Mouse (Mus musculus) gonadal fat pad, adult 2 months (tissue): ENCODE measurements at regions not wholly inside any gene's neighbourhood (a gene's known extent, or its start where the extent isn't known, plus 50 kb on each side); places are given as distances from the start of the nearest gene placed in this dataset.
A peak's percentile ranks its signal among the peaks of the same experiment; 100 is the strongest.

Source experiments
- DNase-seq: peaks from one replicate; pipeline ENCODE4 v3.0.0-alpha.2; 2012; ENCODE audit warnings: low read depth

GRCm38 (mm10) chr4:105326989-105327388 is 169.8 kb downstream of the Plpp3 start:
- DNase-seq, result no peak

- no peak for DNase-seq
Observed at GRCm38 (mm10) chr4:105327711-105328471, 170.7 kb downstream of the Plpp3 start.

DNA sequence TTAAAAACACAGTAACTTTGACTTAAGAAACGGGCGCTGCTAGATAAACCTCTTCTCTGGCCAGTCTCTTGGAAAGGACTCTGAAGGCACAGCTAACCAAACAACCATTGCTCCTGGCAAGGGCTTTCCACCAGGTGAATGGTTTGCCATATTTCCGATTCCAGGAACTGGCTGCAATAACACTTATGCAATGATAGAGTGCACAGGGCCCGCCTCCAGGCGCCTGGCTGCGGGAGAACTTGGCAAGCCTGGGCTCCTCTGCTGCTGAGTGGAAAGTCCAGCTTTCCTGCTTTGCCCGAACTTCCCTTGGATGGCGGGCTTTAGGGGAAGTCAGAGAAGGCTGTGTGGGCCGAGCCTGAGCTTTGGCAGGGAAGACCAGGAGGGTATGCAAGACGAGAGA is 171.6 kb downstream of the Plpp3 start:
- peak; percentile 90 for DNase-seq

GRCm38 (mm10) chr4:105332081-105332480 is 174.9 kb downstream of the Plpp3 start:
- DNase-seq, result no peak

DNA sequence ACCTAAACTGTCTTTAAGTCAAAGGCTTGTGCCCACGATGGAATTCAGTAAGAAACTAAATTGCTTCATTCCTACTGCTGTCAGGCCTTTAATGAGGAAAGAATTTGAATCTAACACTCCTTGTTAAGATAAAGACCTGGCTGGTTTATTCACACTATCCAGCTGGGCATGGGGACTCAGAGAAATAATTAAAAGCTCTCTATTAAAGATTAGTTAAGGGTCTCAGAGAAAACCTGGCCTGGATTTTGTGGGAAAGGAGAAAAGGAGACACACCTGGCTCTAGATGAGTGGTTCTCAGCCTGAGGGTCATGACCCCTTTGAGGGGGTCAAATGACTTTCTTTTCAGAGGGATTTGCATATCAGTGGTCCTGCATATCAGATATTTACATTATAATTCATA is 178.7 kb downstream of the Plpp3 start:
- DNase-seq, result no peak

DNA sequence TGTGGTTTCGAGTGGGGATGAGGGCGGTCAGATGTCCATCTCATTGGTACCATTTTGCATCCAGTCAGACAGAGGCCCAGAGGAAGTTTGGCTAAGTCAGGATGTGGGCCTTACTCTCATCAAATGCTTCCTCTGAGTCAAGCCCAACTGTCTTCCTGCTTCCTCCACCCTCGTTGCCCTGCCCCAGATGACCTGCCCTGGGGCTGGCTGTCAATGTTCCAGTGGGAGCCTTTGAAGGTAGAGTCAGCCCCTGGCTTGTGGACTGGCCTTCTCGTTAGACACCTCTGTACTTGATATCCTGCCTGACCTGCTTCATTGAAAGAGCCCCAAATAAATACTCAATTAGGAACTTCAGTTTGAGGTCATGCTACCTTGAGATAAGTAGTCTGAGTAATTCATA is 179.4 kb downstream of the Plpp3 start:
- DNase-seq, result no peak

GRCm38 (mm10) chr4:105338131-105338530 is 181.0 kb downstream of the Plpp3 start:
- DNase-seq, result no peak

GRCm38 (mm10) chr4:105338861-105339260 is 181.7 kb downstream of the Plpp3 start:
- DNase-seq, result no peak

GRCm38 (mm10) chr4:105341274-105341673 is 184.1 kb downstream of the Plpp3 start:
- DNase-seq, result no peak

DNA sequence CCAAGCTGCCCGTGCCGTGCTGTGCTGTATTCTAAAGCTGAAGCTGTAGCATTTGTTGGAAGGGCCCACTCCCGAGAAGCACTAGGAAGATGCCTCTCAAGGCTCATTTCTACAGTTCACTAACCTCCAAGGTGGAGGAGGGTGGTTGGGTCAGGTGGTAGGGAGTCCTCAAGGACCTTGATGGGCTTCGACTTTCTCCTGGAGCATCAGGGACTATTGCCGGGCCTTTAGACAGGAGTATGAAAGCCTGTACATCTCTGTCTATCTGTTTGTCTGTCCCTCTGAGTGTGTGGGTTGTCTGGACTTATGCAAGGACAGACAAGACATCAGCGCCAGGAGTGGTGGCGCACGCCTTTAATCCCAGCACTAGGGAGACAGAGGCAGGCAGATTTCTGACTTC is 189.7 kb downstream of the Plpp3 start:
- no peak for DNase-seq

DNA sequence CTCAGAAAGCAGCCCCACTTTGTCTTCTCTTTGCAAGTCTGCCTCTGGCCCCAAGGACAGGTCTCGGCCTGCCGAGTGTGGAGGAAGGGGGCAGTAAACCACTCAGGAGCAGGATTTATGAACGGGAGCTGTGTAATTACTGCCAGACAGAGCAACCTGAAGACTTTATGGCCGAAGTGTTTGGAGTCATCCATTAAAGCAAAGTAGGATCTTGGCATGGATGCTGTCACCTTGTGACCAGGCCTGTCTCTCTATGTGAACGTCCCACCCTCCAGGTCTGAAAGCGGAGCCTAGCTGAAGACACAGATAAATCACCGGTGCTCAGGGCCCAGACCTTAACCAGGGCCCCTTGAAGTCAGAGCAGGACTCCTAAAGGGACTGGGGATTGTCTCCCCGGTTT is 190.8 kb downstream of the Plpp3 start:
- DNase-seq, result no peak

DNA sequence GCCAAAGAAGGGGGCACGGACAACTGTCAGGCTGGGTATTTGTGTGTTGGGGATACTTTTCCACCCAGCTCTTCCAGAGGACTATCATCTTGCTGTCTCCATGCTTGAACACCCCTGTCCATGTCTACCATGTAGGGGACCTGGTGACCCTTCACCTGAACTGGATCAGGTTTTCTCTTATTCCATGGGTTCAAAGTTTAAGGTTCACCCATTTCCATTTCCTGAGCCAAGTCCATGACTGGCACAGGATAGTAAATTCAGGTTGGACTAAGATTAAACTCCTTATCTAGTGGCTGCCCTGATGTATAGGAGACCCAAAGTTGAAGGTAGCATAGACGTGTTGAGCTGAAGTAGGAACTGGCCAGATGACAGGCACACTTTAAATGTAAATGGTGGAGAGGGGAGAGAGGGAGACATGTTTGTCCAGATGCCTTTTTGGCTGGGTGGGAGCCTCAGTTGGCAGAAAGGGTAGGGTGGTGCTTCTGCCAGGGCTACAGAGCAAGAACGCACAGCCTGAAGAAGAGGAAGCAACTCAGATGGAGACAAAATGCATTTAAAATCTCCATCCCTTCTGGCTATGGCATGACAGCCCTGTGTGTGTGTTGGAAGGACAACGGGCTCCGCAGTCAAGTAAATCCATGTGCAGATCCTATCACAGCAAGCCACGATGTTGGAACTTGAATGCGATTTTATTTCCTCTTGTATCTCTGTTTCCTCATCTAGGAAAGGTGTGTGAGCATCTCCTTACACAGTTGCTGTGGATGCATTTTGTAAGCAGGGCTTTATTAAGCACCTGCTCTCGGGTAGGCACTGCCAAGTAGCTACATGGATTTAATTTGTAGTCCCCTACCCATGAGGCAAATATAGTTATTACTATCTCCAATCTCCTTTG is 192.4 kb downstream of the Plpp3 start:
- DNase-seq, result peak; percentile 71

DNA sequence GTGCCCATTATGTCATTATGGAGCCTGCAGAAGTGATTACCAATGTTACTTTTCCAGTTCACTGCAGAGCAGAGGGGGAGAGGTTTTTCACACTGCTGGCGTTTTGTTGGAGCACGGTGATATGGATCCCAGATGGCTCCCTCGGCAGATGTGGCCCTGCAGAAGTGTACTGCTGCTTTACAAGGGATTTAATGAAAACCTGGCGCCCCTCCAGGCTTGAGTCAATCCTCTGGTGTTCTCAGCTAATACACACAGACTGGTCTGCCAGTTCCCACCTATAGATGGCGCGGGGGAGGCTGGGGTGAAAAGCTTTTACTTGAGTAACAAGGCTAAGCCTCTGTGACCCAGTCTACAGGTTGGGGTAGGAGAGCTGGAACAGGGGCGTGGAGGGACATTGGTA is 195.2 kb downstream of the Plpp3 start:
- DNase-seq, result no peak

- DNase-seq, result no peak
Observed at GRCm38 (mm10) chr4:105352953-105353352, 195.8 kb downstream of the Plpp3 start.

DNA sequence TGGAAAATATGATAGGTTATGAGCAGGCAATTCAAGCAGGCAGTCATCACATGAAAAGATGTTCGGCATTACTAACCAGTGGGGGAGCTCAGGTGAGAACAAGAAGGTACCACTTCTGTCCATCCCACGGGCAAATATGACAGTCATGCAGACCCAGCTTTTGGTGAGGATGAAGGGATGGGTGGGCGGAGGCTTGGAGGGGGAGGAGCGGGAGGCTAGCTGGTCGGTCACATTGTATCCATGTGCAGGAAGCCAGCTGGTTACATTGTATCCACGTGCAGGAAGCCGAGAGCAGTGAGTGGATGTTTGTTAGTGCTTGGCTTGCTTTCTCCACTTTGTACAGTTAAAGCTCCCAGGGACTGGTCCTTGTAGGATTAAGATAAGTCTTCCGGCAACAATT is 196.9 kb downstream of the Plpp3 start:
- no peak for DNase-seq

DNA sequence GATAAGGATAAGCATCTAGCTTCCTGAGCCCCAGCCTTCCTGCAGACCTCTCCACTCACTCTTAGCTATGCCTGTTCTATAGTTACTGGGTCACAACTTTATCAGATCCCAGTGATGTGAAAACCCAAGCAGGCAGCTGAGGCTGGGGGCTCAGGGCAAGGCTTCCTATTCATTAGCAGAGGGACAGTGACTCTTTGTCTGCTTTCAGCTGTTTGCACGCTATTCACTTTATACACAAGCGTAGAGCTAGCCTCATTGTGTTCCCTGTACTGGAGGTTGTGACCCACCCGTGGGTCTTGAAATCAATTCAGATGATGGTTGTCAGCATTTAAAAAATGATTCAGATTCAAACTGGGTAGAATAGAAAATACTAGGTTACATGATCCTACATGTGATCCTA is 199.5 kb downstream of the Plpp3 start:
- no peak for DNase-seq

- DNase-seq, result no peak
Observed at GRCm38 (mm10) chr4:105358725-105359124, 201.6 kb downstream of the Plpp3 start.

DNA sequence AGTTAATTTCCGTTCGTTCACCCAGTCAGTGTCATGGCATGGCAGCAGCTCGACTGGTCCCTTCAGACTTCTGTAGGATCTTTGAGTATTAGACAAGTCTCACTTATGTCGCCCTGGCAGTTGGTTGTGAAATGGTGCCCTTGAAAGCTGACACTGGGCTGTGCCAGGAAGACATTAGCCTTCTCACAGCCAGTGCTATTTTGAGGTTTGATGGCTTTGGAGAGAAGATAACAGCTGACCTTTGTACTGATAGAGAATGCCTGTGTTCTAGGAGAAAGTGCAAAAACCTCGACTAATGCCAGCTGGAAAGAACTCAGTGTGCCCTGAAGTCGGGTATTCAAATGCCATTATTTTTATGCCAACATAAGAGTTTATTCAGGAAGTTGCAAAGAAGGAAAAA is 207.3 kb downstream of the Plpp3 start:
- DNase-seq, result no peak

DNA sequence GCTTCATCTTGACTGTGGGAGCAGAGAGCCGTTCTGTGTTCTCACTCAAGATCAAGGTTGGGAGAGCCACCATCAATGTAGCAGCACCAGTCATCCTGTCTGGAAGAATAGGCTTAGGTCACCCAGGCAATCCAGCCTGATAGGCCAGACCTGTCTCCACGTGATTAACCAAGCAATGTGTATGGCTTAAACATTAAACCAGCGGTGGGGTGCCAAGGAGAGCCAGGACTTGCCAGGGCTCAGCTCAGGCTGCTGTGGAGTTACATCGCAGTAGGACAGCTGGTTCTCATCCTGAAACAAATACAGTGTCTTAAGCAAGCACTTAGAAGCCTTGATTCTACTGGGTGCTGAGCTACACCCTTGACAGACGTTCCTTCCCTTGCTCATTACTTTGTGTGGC is 207.9 kb downstream of the Plpp3 start:
- DNase-seq, result no peak

DNA sequence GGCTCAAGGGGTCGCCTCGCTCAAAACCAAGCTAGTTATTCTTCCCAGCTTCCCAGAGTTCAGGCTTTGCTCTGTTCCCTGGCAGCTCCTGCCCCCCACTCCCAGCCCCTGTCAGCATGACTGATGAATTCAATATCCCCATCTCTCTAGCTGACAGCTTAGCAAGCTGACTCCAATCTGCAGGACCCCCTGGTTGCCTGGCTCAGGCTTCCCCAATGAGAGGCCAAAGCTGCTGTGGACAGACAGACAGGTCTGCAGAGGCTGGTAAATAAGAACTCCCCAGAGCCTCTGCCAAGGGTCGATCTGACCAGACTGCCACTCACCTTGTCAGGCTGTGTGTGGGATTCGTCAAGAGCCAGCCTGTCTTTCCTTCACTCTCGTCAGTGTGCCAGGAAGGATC is 219.4 kb downstream of the Plpp3 start:
- no peak for DNase-seq

GRCm38 (mm10) chr4:105377469-105378187 is 220.5 kb downstream of the Plpp3 start:
- DNase-seq, result no peak

DNA sequence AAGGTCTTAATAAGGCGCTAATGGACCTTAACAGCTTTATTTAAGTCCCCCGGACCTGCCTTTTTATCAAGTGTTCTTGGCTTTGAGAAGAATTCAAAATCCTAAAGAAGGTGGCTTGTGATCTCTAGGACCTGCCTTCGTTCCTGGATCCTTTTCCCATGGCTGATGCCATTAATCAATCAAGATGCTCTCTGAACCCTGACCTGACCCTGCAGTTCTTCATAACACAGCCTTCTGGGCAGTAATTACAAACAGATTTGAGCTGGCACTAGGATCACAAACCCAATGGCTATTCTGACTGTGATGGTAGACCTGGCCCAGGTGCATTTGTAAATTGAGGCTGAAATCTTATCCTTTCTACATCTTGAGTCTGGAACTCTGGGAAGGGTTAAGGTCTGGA is 227.7 kb downstream of the Plpp3 start:
- DNase-seq, result no peak

DNA sequence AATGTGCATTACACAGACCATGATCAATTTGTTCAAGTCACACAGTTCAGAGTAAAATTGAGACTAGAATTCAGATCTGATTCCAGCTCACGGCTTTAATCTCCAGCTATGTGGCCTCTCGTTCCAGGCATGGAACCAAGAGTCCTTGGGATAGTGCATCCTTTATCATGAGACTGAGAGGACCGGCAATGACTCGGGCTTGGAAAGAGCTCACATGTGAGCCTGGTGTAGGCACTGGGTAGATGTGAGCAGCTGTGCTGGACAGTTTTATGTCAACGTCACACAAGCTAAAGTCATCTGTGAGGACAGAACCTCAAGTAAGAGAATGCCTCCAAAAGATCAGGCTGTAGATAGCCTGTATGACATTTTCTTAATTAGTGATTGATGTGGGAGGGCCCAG is 228.3 kb downstream of the Plpp3 start:
- DNase-seq, result no peak
